In genomic region chr11:86742605-86743004, GRCm38 (mm10) we compare ENCODE assay signal across 11 mouse cellular contexts. TPM values are rescaled to one million over a fixed set of nuclear protein-coding genes. Genes with fewer than 3 reads are reported as not detected.
DNase-seq lines count a peak whose midpoint lies in the region; ATAC-seq and TF ChIP-seq lines count a peak whose summit lies in the region.
"Had no signal": no experiment of that assay in that cellular context is flagged by ENCODE, and none has a peak within 500 bp of the region (broad histone marks: within the 10 kb centered on the region; RNA-seq: fewer than 3 reads in every experiment).

No protein-coding gene starts in this region.

- ATAC-seq in liver, embryonic 12.5 days, result peak; percentile 97
- ATAC-seq: forebrain, embryonic 15.5 days had no signal

- DNase-seq in heart, adult 2 months, result no peak
- DNase-seq in heart, postnatal 14 days, result no peak
- peak; percentile 54 for DNase-seq in spleen, adult 12 weeks (ENCODE audit: low spot score)
- DNase-seq in spleen, postnatal 14 days (ENCODE audit: low spot score in 2 of 2), result no peak
- peak; percentile 47 for DNase-seq in yolk sac, embryonic 10.5 days (ENCODE audit: low spot score)
- no peak for DNase-seq in thymus, adult 2 months
- no peak for DNase-seq in B cell, adult 2 months
- DNase-seq: kidney, adult 2 months; left cerebral cortex, postnatal 4 days had no signal

- peaks cover 10% of the 10 kb centered on the region for H3K79me2 ChIP-seq in heart, adult 2 months (replicated peaks; ENCODE audit: control insufficient read depth, insufficient read depth, low read length)

- TF ChIP-seq CTCF in heart, adult 2 months (IDR thresholded peaks at IDR 0.05), result no peak
- no peak for TF ChIP-seq CTCF in thymus, adult 2 months (IDR thresholded peaks at IDR 0.05; ENCODE audit: borderline replicate concordance, control insufficient read depth, extremely low read depth, insufficient read depth, low read length, poor library complexity)

- H3K9ac ChIP-seq in heart, adult 2 months (ENCODE audit: low read depth, low read length), result no peak overlapping the region
- peak overlapping the region; percentile 66 for H3K9ac ChIP-seq in liver, embryonic 12.5 days
- H3K9ac ChIP-seq: forebrain, embryonic 15.5 days had no signal

- H3K4me1 ChIP-seq in heart, adult 2 months (ENCODE audit: control insufficient read depth, insufficient read depth, low read length), result peaks cover 25% of the 10 kb centered on the region
- peaks cover 97% of the 10 kb centered on the region for H3K4me1 ChIP-seq in liver, embryonic 12.5 days
- H3K4me1 ChIP-seq in thymus, adult 2 months (replicated peaks; ENCODE audit: control insufficient read depth, insufficient read depth, low read length), result 0 out of 2 replicates have a peak, but pooled peaks cover 4% of the 10 kb centered on the region
- H3K4me1 ChIP-seq: forebrain, embryonic 15.5 days had no signal

- H3K27me3 ChIP-seq in heart, adult 2 months (ENCODE audit: control insufficient read depth, insufficient read depth, low read length), result no peaks in the 10 kb centered on the region
- H3K27me3 ChIP-seq in liver, embryonic 12.5 days (replicated peaks), result no peaks in the 10 kb centered on the region
- H3K27me3 ChIP-seq in thymus, adult 2 months (ENCODE audit: control insufficient read depth, insufficient read depth, low read length), result no peaks in the 10 kb centered on the region
- H3K27me3 ChIP-seq: forebrain, embryonic 15.5 days had no signal

- peaks cover 59% of the 10 kb centered on the region for H3K36me3 ChIP-seq in heart, adult 2 months (ENCODE audit: control insufficient read depth, insufficient read depth, low read length)
- peaks cover 10% of the 10 kb centered on the region for H3K36me3 ChIP-seq in liver, embryonic 12.5 days
- no peaks in the 10 kb centered on the region for H3K36me3 ChIP-seq in thymus, adult 2 months (ENCODE audit: control insufficient read depth, insufficient read depth, low read length)
- H3K36me3 ChIP-seq: forebrain, embryonic 15.5 days had no signal

- H3K27ac ChIP-seq in heart, adult 2 months, result peak overlapping the region; percentile 11; the same call in 1 of the 2 replicates
- peak overlapping the region; percentile 91 for H3K27ac ChIP-seq in liver, embryonic 12.5 days
- no peak overlapping the region for H3K27ac ChIP-seq in thymus, adult 2 months (ENCODE audit: control insufficient read depth, insufficient read depth, low read length)
- H3K27ac ChIP-seq: forebrain, embryonic 15.5 days had no signal

- no peak for TF ChIP-seq POLR2A in heart, adult 2 months (IDR thresholded peaks at IDR 0.05; ENCODE audit: insufficient read depth, low read depth, low read length)
- no peak for TF ChIP-seq POLR2A in thymus, adult 2 months (IDR thresholded peaks at IDR 0.05; ENCODE audit: control insufficient read depth, extremely low read depth, insufficient read depth, low read length, poor library complexity)

- H3K9me3 ChIP-seq in liver, embryonic 12.5 days (replicated peaks), result no peaks in the 10 kb centered on the region
- H3K9me3 ChIP-seq: forebrain, embryonic 15.5 days had no signal

- peak overlapping the region; percentile 69 for H3K4me2 ChIP-seq in liver, embryonic 12.5 days
- H3K4me2 ChIP-seq: forebrain, embryonic 15.5 days had no signal

- TF ChIP-seq EP300 in heart, adult 2 months (IDR thresholded peaks at IDR 0.05; ENCODE audit: insufficient read depth, low read depth, low read length), result no peak

- intact Hi-C loops in heart, adult 2 months (cut with DNase I), result no loop called here
- intact Hi-C loops in heart, postnatal 14 days (cut with DNase I), result no loop called here

- H3K4me3 ChIP-seq in heart, adult 2 months, result no peak overlapping the region
- H3K4me3 ChIP-seq in liver, embryonic 12.5 days, result peak overlapping the region; percentile 35
- H3K4me3 ChIP-seq in thymus, adult 2 months (ENCODE audit: control insufficient read depth, insufficient read depth, low read length), result no peak overlapping the region
- H3K4me3 ChIP-seq: forebrain, embryonic 15.5 days had no signal

- WGBS in heart, adult 2 months, result 13% methylated on average over 2 of the region's 2 CpGs
- 6% methylated on average over 2 of the region's 2 CpGs for WGBS in liver, embryonic 12.5 days (ENCODE audit: insufficient replicate concordance)
- WGBS in thymus, adult 2 months, result 62% methylated on average over 2 of the region's 2 CpGs

RNA-seq across cellular contexts. Expression of gene Cltc, which starts 14.8 kb away (rescaled TPM):
- total RNA-seq in heart, adult 2 months (2021), result 100 to 1,000 TPM; 143 to 147 TPM
- 63.2 and 101 TPM in 2 replicates for polyA plus RNA-seq in heart, adult 2 months (2012; rRNA removed)
- 100 to 1,000 TPM; 159 to 171 TPM for total RNA-seq in heart, postnatal 14 days (2021)
- polyA plus RNA-seq in liver, embryonic 12.5 days (2016; fragmentation: Nextera tagmentation; extraction: Ambion mirVana), result 133 and 135 TPM in 2 replicates
- polyA plus RNA-seq in thymus, adult 2 months (2012; rRNA removed), result 70.7 and 77.3 TPM in 2 replicates

RNA-seq across cellular contexts. Expression of gene Ptrh2, which starts 58.8 kb away (rescaled TPM):
- 1 to 10 TPM; 5.9 to 6.4 TPM for total RNA-seq in heart, adult 2 months (2021)
- polyA plus RNA-seq in heart, adult 2 months (2012; rRNA removed), result 3.7 and 5.2 TPM in 2 replicates
- 1 to 10 TPM; 7.0 to 7.2 TPM for total RNA-seq in heart, postnatal 14 days (2021)
- 26.1 and 26.8 TPM in 2 replicates for polyA plus RNA-seq in liver, embryonic 12.5 days (2016; fragmentation: Nextera tagmentation; extraction: Ambion mirVana)
- 4.3 and 5.2 TPM in 2 replicates for polyA plus RNA-seq in thymus, adult 2 months (2012; rRNA removed)

RNA-seq across cellular contexts. Expression of gene Vmp1, which starts 59.0 kb away (rescaled TPM):
- total RNA-seq in heart, adult 2 months (2021), result 10 to 100 TPM; 58.2 to 66.9 TPM
- polyA plus RNA-seq in heart, adult 2 months (2012; rRNA removed), result 34.0 and 59.2 TPM in 2 replicates
- 10 to 100 TPM; 55.3 to 59.2 TPM for total RNA-seq in heart, postnatal 14 days (2021)
- polyA plus RNA-seq in liver, embryonic 12.5 days (2016; fragmentation: Nextera tagmentation; extraction: Ambion mirVana), result 102 and 110 TPM in 2 replicates
- 33.3 and 36.7 TPM in 2 replicates for polyA plus RNA-seq in thymus, adult 2 months (2012; rRNA removed)

Comparison
In these comparisons a context has a peak if more than half of its experiments do, and no peak if none do; other contexts are left out.
1. DNase-seq: peak in spleen, adult 12 weeks (single experiment) and yolk sac, embryonic 10.5 days (single experiment); none in heart, adult 2 months (0 of 2), heart, postnatal 14 days (0 of 2), spleen, postnatal 14 days (0 of 2), thymus, adult 2 months (single experiment) and B cell, adult 2 months (0 of 2).